Mouse (Mus musculus) layer of hippocampus, adult 18-20 months (tissue): ENCODE results near the gene Arhgef40. TPM values are rescaled to one million over a fixed set of nuclear protein-coding genes. Genes with fewer than 3 reads are reported as not detected.

Source experiments
- DNase-seq, 2 experiments: peaks; one replicate each; pipeline ENCODE4 v3.0.0; 2022; ENCODE audit warnings: low spot score in 2 of 2
- long read RNA-seq: library from polyadenylated mRNA; stranded (forward); transcript quantifications from one replicate; pipeline ENCODE4 v2.0.0, GENCODE M21; 2021
- total RNA-seq, 2 experiments: library from RNA; stranded (reverse); gene quantifications; 2 replicates each; pipeline ENCODE4 v1.2.3; 2021

Arhgef40 gene
- 10 to 100 TPM; 25.8 to 30.0 TPM for total RNA-seq
- long read RNA-seq, full-length matches to known transcripts: 5 of 20 reads
- long read RNA-seq, partial matches to known transcripts: 7 of 20 reads
- long read RNA-seq, other reads (novel, unspliced or antisense): 8 of 20 reads

- peak in 1 of 2 experiments; percentile 56 for DNase-seq
Observed at GRCm38 (mm10) chr14:51984247-51985231, at the start of gene Arhgef40. Arhgef40 (plus strand) TSS chr14:51984719.

GRCm38 (mm10) chr14:51939005-51939404, 45.5 kb upstream of the Arhgef40 start:
- no peak for DNase-seq

- DNase-seq: no peak
Observed at GRCm38 (mm10) chr14:51940944-51941560, 43.5 kb upstream of the Arhgef40 start.

GRCm38 (mm10) chr14:51941577-51941976, 42.9 kb upstream of the Arhgef40 start:
- DNase-seq: no peak

GRCm38 (mm10) chr14:51942236-51942635, 42.3 kb upstream of the Arhgef40 start:
- DNase-seq: no peak

- no peak for DNase-seq
Observed at GRCm38 (mm10) chr14:51943336-51943735, 41.2 kb upstream of the Arhgef40 start.

- DNase-seq: no peak
Observed at GRCm38 (mm10) chr14:51960316-51960715, 24.2 kb upstream of the Arhgef40 start.

- DNase-seq: no peak
Observed at GRCm38 (mm10) chr14:51967400-51967799, 17.1 kb upstream of the Arhgef40 start.

GRCm38 (mm10) chr14:51979252-51979651, 5.3 kb upstream of the Arhgef40 start:
- DNase-seq: no peak

- DNase-seq: no peak
Observed at GRCm38 (mm10) chr14:51983251-51983650, 1.3 kb upstream of the Arhgef40 start.

GRCm38 (mm10) chr14:51983855-51984246, 668 bp upstream of the Arhgef40 start:
- no peak for DNase-seq

GRCm38 (mm10) chr14:51985301-51986152, 1.0 kb downstream of the Arhgef40 start:
- peak in 1 of 2 experiments; percentile 58 for DNase-seq

GRCm38 (mm10) chr14:51986153-51986505, 1.6 kb downstream of the Arhgef40 start:
- DNase-seq: no peak

- no peak for DNase-seq
Observed at GRCm38 (mm10) chr14:51987177-51987576, 2.7 kb downstream of the Arhgef40 start.

- no peak for DNase-seq
Observed at GRCm38 (mm10) chr14:51988731-51989130, 4.2 kb downstream of the Arhgef40 start.

GRCm38 (mm10) chr14:51989461-51989970, 5.0 kb downstream of the Arhgef40 start:
- DNase-seq: no peak

- DNase-seq: no peak
Observed at GRCm38 (mm10) chr14:51994453-51994852, 9.9 kb downstream of the Arhgef40 start.

GRCm38 (mm10) chr14:51995219-51995871, 10.8 kb downstream of the Arhgef40 start:
- no peak for DNase-seq

- DNase-seq: no peak
Observed at GRCm38 (mm10) chr14:51996231-51996841, 11.8 kb downstream of the Arhgef40 start.

- no peak for DNase-seq
Observed at GRCm38 (mm10) chr14:51996866-51997265, 12.3 kb downstream of the Arhgef40 start.
